Mouse (Mus musculus) adrenal gland, adult (tissue): ENCODE measurements around the gene Tlk2.

Experiments
- DNase-seq, 2 experiments: peaks; one replicate each; pipeline ENCODE4 v3.0.0; 2022 to 2023; ENCODE audit warnings: low spot score in 1 of 2; ENCODE audit not compliant: inconsistent age in 2 of 2

The Tlk2 gene

GRCm38 (mm10) chr11:105161411-105161810, 17.2 kb upstream of the Tlk2 start:
- no peak for DNase-seq

- no peak for DNase-seq
Observed at GRCm38 (mm10) chr11:105164516-105165510, 13.8 kb upstream of the Tlk2 start.

GRCm38 (mm10) chr11:105166780-105167179, 11.8 kb upstream of the Tlk2 start:
- DNase-seq = no peak

GRCm38 (mm10) chr11:105179523-105179922, 916 bp downstream of the Tlk2 start:
- no peak for DNase-seq

GRCm38 (mm10) chr11:105180471-105181091, 2.0 kb downstream of the Tlk2 start:
- peak; percentile 56 to 85 for DNase-seq

- DNase-seq = peak; percentile 94 to 97
Observed at GRCm38 (mm10) chr11:105181126-105181637, 2.6 kb downstream of the Tlk2 start.

GRCm38 (mm10) chr11:105181689-105182460, 3.3 kb downstream of the Tlk2 start:
- peak; percentile 64 to 89 for DNase-seq

GRCm38 (mm10) chr11:105182461-105182855, 3.9 kb downstream of the Tlk2 start:
- DNase-seq = no peak

GRCm38 (mm10) chr11:105184678-105185077, 6.1 kb downstream of the Tlk2 start:
- DNase-seq = no peak

- no peak for DNase-seq
Observed at GRCm38 (mm10) chr11:105192186-105192585, 13.6 kb downstream of the Tlk2 start.

- DNase-seq = no peak
Observed at GRCm38 (mm10) chr11:105196893-105197662, 18.5 kb downstream of the Tlk2 start.

GRCm38 (mm10) chr11:105202403-105202802, 23.8 kb downstream of the Tlk2 start:
- no peak for DNase-seq

GRCm38 (mm10) chr11:105210007-105210406, 31.4 kb downstream of the Tlk2 start:
- DNase-seq = no peak

- no peak for DNase-seq
Observed at GRCm38 (mm10) chr11:105214257-105214656, 35.6 kb downstream of the Tlk2 start.

- no peak for DNase-seq
Observed at GRCm38 (mm10) chr11:105217771-105218170, 39.2 kb downstream of the Tlk2 start.

- peak; percentile 11 to 39 for DNase-seq
Observed at GRCm38 (mm10) chr11:105234501-105234900, 55.9 kb downstream of the Tlk2 start.

GRCm38 (mm10) chr11:105240991-105241390, 62.4 kb downstream of the Tlk2 start:
- peak in 1 of 2 experiments; percentile 55 for DNase-seq

GRCm38 (mm10) chr11:105246369-105246768, 67.8 kb downstream of the Tlk2 start:
- peak in 1 of 2 experiments; percentile 39 for DNase-seq

- no peak for DNase-seq
Observed at GRCm38 (mm10) chr11:105246785-105247184, 68.2 kb downstream of the Tlk2 start.

GRCm38 (mm10) chr11:105247321-105247720, 68.7 kb downstream of the Tlk2 start:
- DNase-seq = no peak
